Mouse (Mus musculus): ENCODE measurements at regions not wholly inside any gene's neighbourhood (a gene's known extent, or its start where the extent isn't known, plus 50 kb on each side); places are given as distances from the start of the nearest gene placed in this dataset.
A peak's percentile ranks its signal among the peaks of the same experiment; 100 is the strongest.

GRCm38 (mm10) chr2:34031421-34031820, 143.7 kb upstream of the Mvb12b start:
- H3K27me3 ChIP-seq (ENCODE audit: insufficient read depth, poor library complexity, severe bottlenecking), result no peaks in the 10 kb centered on the region; the same call in 1 of the 2 replicates
- 30% methylated on average over 7 of the region's 7 CpGs for WGBS
- no peaks in the 10 kb centered on the region for H3K9me3 ChIP-seq
- DNase-seq (ENCODE audit: low spot score), result no peak
- peaks cover 44% of the 10 kb centered on the region for H3K4me1 ChIP-seq (replicated peaks)
- H3K4me3 ChIP-seq, result 0 out of 2 replicates have a peak overlapping the region, but pooled peaks have one; percentile 16
- no peaks in the 10 kb centered on the region for H3K36me3 ChIP-seq
- peak overlapping the region; percentile 78 for H3K27ac ChIP-seq

- no peaks in the 10 kb centered on the region for H3K9me3 ChIP-seq
- peaks cover 48% of the 10 kb centered on the region for H3K4me1 ChIP-seq (replicated peaks)
- H3K27ac ChIP-seq, result peak overlapping the region; percentile 78
- DNase-seq (ENCODE audit: low spot score), result no peak
- 0 out of 2 replicates have a peak overlapping the region, but pooled peaks have one; percentile 16 for H3K4me3 ChIP-seq
- no peaks in the 10 kb centered on the region for H3K36me3 ChIP-seq
- H3K27me3 ChIP-seq (ENCODE audit: insufficient read depth, poor library complexity, severe bottlenecking), result no peaks in the 10 kb centered on the region; the same call in 1 of the 2 replicates
- WGBS, result 20% methylated on average over 11 of the region's 11 CpGs
Observed at GRCm38 (mm10) chr2:34031001-34031412, 143.3 kb upstream of the Mvb12b start.

GRCm38 (mm10) chr2:34027445-34027844, 139.7 kb upstream of the Mvb12b start:
- H3K4me3 ChIP-seq, result no peak overlapping the region
- peak; percentile 55 for DNase-seq (ENCODE audit: low spot score)
- 20% methylated on average over 9 of the region's 9 CpGs for WGBS
- H3K27me3 ChIP-seq (ENCODE audit: insufficient read depth, poor library complexity, severe bottlenecking), result no peaks in the 10 kb centered on the region; the same call in 1 of the 2 replicates
- peaks cover 39% of the 10 kb centered on the region for H3K4me1 ChIP-seq (replicated peaks)
- H3K9me3 ChIP-seq, result no peaks in the 10 kb centered on the region
- peak overlapping the region; percentile 83 for H3K27ac ChIP-seq
- H3K36me3 ChIP-seq, result no peaks in the 10 kb centered on the region

GRCm38 (mm10) chr2:34026566-34027360, 139.0 kb upstream of the Mvb12b start:
- Histone ChIP-seq H3K4me1 (replicated peaks) (peaks cover 36% of the 10 kb centered on the region), H3K36me3 (no peaks in the 10 kb centered on the region), H3K9me3 (peaks cover 5% of the 10 kb centered on the region; the same call in 1 of the 2 replicates), H3K27me3 (ENCODE audit: insufficient read depth, poor library complexity, severe bottlenecking) (no peaks in the 10 kb centered on the region), H3K27ac (peak overlapping the region; percentile 83), H3K4me3 (no peak overlapping the region)
- 78% methylated on average over 16 of the region's 16 CpGs for WGBS
- no peak for DNase-seq (ENCODE audit: low spot score)

GRCm38 (mm10) chr2:34025715-34026360, 138.1 kb upstream of the Mvb12b start:
- DNase-seq (ENCODE audit: low spot score), result peak; percentile 56
- Histone ChIP-seq H3K4me1 (replicated peaks) (peaks cover 26% of the 10 kb centered on the region), H3K36me3 (no peaks in the 10 kb centered on the region), H3K27me3 (ENCODE audit: insufficient read depth, poor library complexity, severe bottlenecking) (no peaks in the 10 kb centered on the region), H3K9me3 (peaks cover 11% of the 10 kb centered on the region; the same call in 1 of the 2 replicates), H3K27ac (peak overlapping the region; percentile 50; the same call in 1 of the 2 replicates), H3K4me3 (no peak overlapping the region)
- 52% methylated on average over 10 of the region's 10 CpGs for WGBS

DNA sequence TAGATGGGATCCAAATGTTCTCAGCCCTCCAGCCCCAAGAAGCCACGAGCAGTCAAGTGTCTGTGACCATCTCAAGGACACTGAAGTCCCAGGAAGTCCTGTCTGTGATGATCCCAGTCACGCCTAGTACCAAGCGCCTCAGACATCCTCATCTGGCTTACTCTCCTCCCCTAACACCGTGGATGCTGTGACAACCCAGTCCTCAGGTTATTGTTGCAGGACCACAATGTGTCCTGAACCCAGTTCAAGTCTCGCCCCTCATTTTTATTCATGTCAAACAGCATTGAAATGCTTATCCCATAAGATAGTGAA, 129.4 kb upstream of the Mvb12b start:
- WGBS, result 72% methylated on average over 5 of the region's 5 CpGs
- H3K27ac ChIP-seq, result peak overlapping the region; percentile 69; the same call in 1 of the 2 replicates
- no peaks in the 10 kb centered on the region for H3K36me3 ChIP-seq
- no peak for DNase-seq (ENCODE audit: low spot score)
- peaks cover 28% of the 10 kb centered on the region for H3K4me1 ChIP-seq (replicated peaks)
- no peaks in the 10 kb centered on the region for H3K27me3 ChIP-seq (ENCODE audit: insufficient read depth, poor library complexity, severe bottlenecking)
- H3K4me3 ChIP-seq, result no peak overlapping the region
- H3K9me3 ChIP-seq, result peaks cover 9% of the 10 kb centered on the region; the same call in 1 of the 2 replicates

DNA sequence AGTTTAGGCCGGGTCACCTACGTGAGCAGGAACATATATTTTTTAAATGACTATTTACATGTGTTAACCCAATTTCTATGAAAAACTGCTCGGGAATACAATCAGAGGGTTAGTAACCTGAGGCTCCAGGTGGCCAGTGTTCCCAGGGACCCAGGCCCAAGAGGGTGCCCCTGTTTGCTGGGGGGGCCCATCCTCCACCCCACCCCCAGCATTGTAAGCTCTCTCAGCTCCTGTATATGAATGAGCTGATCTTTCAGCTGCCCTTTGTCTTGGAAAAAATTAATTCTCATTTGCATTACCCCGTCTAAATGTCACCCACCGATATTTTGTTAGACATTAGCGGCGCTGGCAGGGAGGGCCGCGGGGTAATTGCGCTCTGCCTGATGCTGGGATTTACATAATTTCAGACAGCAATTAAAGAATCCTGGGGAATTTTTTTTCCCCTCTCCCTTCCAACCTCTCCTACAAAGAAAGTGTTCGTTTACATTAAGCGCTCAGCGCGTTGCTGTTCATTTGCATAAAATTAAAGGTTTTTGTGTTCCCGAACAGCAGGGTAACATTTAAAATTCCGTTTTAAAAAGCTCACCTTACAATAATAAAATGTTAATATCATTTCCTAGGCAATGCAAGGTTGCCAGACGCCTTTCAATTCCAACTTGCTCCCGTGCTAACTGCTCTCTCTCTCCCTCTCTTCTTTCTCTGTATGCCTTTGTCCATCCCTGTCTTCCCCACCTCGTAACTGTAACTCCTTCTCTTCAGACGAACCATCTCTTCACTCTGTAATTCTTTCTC, 128.8 kb upstream of the Mvb12b start:
- WGBS, result 41% methylated on average over 20 of the region's 20 CpGs
- Histone ChIP-seq H3K9me3 (peaks cover 4% of the 10 kb centered on the region; the same call in 1 of the 2 replicates), H3K36me3 (no peaks in the 10 kb centered on the region), H3K27ac (peak overlapping the region; percentile 69; the same call in 1 of the 2 replicates), H3K27me3 (ENCODE audit: insufficient read depth, poor library complexity, severe bottlenecking) (no peaks in the 10 kb centered on the region), H3K4me1 (replicated peaks) (peaks cover 28% of the 10 kb centered on the region), H3K4me3 (no peak overlapping the region)
- no peak for DNase-seq (ENCODE audit: low spot score)

- WGBS, result 86% methylated on average over 7 of the region's 7 CpGs
- H3K4me1 ChIP-seq (replicated peaks), result peaks cover 28% of the 10 kb centered on the region
- no peak overlapping the region for H3K4me3 ChIP-seq
- no peaks in the 10 kb centered on the region for H3K36me3 ChIP-seq
- no peaks in the 10 kb centered on the region for H3K27me3 ChIP-seq (ENCODE audit: insufficient read depth, poor library complexity, severe bottlenecking)
- H3K27ac ChIP-seq, result peak overlapping the region; percentile 35; the same call in 1 of the 2 replicates
- DNase-seq (ENCODE audit: low spot score), result no peak
- no peaks in the 10 kb centered on the region for H3K9me3 ChIP-seq
Observed at GRCm38 (mm10) chr2:34015640-34015995, 127.9 kb upstream of the Mvb12b start.

DNA sequence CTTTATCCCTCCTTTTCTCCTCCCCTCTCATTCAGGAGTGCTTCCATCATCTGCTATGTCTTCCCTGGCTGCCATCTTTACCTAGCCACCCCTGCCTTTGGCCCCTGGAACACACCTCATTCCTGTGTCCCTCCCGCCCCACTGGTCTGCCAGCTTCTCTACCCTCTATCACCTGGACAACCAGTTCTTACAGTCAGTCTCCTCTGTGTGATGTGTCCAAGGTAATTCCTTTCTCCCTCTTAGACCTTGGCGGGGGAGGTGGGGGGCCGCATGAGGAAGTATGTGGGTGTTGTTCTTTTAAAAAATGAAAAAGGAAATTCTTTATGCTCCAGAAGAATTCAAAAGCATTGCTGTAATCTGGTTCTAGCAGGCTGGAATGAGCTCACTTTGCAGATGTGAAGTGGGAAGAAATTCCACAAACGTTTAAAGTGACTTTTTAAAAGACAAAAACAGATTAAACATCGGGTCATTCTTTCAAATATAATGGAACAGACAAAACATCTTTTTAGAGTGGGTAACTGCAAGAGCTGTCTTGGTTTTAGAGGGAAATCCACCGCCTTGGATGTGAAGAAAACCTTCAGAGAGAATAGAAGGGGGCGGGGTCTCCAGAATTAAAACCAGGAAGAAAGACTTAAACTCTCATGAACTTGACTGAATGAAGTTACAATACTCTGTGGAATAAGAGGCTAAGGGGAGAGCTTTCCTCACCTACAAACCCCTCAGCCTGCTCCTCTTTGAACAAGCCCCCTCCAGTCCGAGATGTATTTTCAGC, 127.3 kb upstream of the Mvb12b start:
- peaks cover 28% of the 10 kb centered on the region for H3K4me1 ChIP-seq (replicated peaks)
- WGBS, result 77% methylated on average over 8 of the region's 8 CpGs
- no peaks in the 10 kb centered on the region for H3K9me3 ChIP-seq
- H3K27ac ChIP-seq, result peak overlapping the region; percentile 35; the same call in 1 of the 2 replicates
- no peak for DNase-seq (ENCODE audit: low spot score)
- no peaks in the 10 kb centered on the region for H3K27me3 ChIP-seq (ENCODE audit: insufficient read depth, poor library complexity, severe bottlenecking)
- H3K36me3 ChIP-seq, result no peaks in the 10 kb centered on the region
- H3K4me3 ChIP-seq, result no peak overlapping the region

DNA sequence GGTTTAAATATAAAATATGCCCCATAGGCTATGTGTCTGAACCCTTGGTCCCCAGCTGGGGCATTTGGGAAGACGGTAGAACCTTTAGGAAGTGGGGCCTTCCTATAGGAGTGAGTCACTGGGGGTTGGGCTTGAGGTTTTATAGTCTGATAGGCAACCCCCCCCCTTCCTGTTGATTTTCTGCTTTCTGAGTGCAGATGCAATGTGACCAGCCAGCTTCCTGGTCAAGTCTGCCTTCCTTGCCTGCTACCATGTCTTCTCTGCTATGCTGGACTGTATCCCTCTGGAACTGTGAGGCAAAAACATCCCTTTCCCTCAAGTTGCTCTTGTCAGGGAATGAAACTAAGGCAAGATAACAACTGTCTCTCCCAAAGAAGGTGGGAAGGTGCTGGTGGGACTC, 122.4 kb upstream of the Mvb12b start:
- Histone ChIP-seq H3K9me3 (no peaks in the 10 kb centered on the region), H3K27me3 (ENCODE audit: insufficient read depth, poor library complexity, severe bottlenecking) (no peaks in the 10 kb centered on the region), H3K4me3 (no peak overlapping the region), H3K27ac (no peak overlapping the region), H3K4me1 (replicated peaks) (peaks cover 7% of the 10 kb centered on the region), H3K36me3 (no peaks in the 10 kb centered on the region)
- 81% methylated on average over 1 of the region's 1 CpGs for WGBS
- no peak for DNase-seq (ENCODE audit: low spot score)

- WGBS, result 93% methylated on average over 7 of the region's 7 CpGs
- H3K9me3 ChIP-seq, result no peaks in the 10 kb centered on the region; the same call in 1 of the 2 replicates
- H3K4me1 ChIP-seq (replicated peaks), result no peaks in the 10 kb centered on the region
- H3K36me3 ChIP-seq, result no peaks in the 10 kb centered on the region
- H3K27me3 ChIP-seq (ENCODE audit: insufficient read depth, poor library complexity, severe bottlenecking), result no peaks in the 10 kb centered on the region
- no peak overlapping the region for H3K4me3 ChIP-seq
- H3K27ac ChIP-seq, result no peak overlapping the region
- no peak for DNase-seq (ENCODE audit: low spot score)
Observed at GRCm38 (mm10) chr2:34007916-34008315, 120.2 kb upstream of the Mvb12b start.

DNA sequence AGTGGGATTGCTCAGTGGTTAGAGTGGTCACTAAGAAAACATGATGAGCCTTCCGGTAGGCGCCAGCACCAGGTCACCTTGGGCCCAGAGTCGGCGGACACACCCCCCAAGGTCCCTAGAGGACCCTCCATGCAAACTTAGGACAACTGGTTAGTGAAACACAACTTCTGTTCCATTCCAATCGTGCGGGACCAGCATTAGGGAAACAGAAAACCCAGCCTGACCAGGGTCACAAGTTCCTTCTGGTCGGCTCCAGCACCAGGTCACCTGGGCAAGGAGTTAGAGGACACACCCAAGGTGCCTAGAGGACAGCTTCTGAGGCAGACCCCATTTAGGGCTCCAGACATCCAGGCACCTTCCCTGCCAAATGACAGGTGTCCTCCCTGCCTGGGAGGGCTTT, 109.4 kb upstream of the Mvb12b start:
- 97% methylated on average over 7 of the region's 7 CpGs for WGBS

More for the DNA sequence above, 109.4 kb upstream of the Mvb12b start:
- no peak for DNase-seq (ENCODE audit: low spot score)
- Histone ChIP-seq H3K4me3 (no peak overlapping the region), H3K4me1 (replicated peaks) (no peaks in the 10 kb centered on the region), H3K9me3 (no peaks in the 10 kb centered on the region; the same call in 1 of the 2 replicates), H3K27me3 (ENCODE audit: insufficient read depth, poor library complexity, severe bottlenecking) (no peaks in the 10 kb centered on the region), H3K36me3 (no peaks in the 10 kb centered on the region), H3K27ac (no peak overlapping the region)

Data from hindbrain, embryonic 10.5 days (tissue).